In genomic region chr6:17787810-17788209, GRCm38 (mm10) we compare ENCODE assay signal across 23 mouse cellular contexts.
DNase-seq lines count a peak whose midpoint lies in the region; ATAC-seq and TF ChIP-seq lines count a peak whose summit lies in the region.
"Had no signal": no experiment of that assay in that cellular context is flagged by ENCODE, and none has a peak within 500 bp of the region (broad histone marks: within the 10 kb centered on the region; RNA-seq: fewer than 3 reads in every experiment).

No protein-coding gene starts in this region.

- H3K4me1 ChIP-seq in heart, embryonic 16.5 days (ENCODE audit: control insufficient read depth, insufficient read depth, low read length): peaks cover 20% of the 10 kb centered on the region
- H3K4me1 ChIP-seq in intestine, postnatal 0 days (replicated peaks; ENCODE audit: control insufficient read depth, insufficient read depth, low read length): no peaks in the 10 kb centered on the region
- H3K4me1 ChIP-seq: embryonic facial prominence, embryonic 15.5 days had no signal

- no peak for TF ChIP-seq CTCF in intestine, postnatal 0 days (IDR thresholded peaks at IDR 0.05; ENCODE audit: low read depth)

- intact Hi-C loops in heart, postnatal 14 days (cut with DNase I): no loop called here

- no peak overlapping the region for H3K4me3 ChIP-seq in heart, embryonic 16.5 days (ENCODE audit: low read length)
- no peak overlapping the region for H3K4me3 ChIP-seq in intestine, postnatal 0 days (ENCODE audit: low read depth, low read length)
- H3K4me3 ChIP-seq: embryonic facial prominence, embryonic 15.5 days; erythroblast, embryonic 14.5 days; forebrain, embryonic 10.5 days; gastrocnemius, adult 2 months; heart, embryonic 13.5 days; hindbrain, embryonic 12.5 days had no signal

- H3K36me3 ChIP-seq in heart, embryonic 16.5 days (ENCODE audit: control insufficient read depth, insufficient read depth): no peaks in the 10 kb centered on the region
- no peaks in the 10 kb centered on the region for H3K36me3 ChIP-seq in intestine, postnatal 0 days (ENCODE audit: control insufficient read depth, insufficient read depth)
- H3K36me3 ChIP-seq: embryonic facial prominence, embryonic 15.5 days; hindbrain, embryonic 12.5 days had no signal

- peaks cover 3% of the 10 kb centered on the region; the same call in 1 of the 2 replicates for H3K9me3 ChIP-seq in heart, embryonic 16.5 days (replicated peaks; ENCODE audit: control insufficient read depth, low read length)
- H3K9me3 ChIP-seq in intestine, postnatal 0 days (ENCODE audit: control insufficient read depth): no peaks in the 10 kb centered on the region
- H3K9me3 ChIP-seq: embryonic facial prominence, embryonic 15.5 days had no signal

- no peaks in the 10 kb centered on the region for H3K27me3 ChIP-seq in heart, embryonic 16.5 days (ENCODE audit: control insufficient read depth, insufficient read depth, low read length)
- H3K27me3 ChIP-seq in intestine, postnatal 0 days (replicated peaks; ENCODE audit: control insufficient read depth, insufficient read depth, low read length): no peaks in the 10 kb centered on the region
- H3K27me3 ChIP-seq: embryonic facial prominence, embryonic 15.5 days; heart, embryonic 13.5 days; hindbrain, embryonic 12.5 days had no signal

- H3K27ac ChIP-seq in heart, embryonic 16.5 days (ENCODE audit: low read length): 0 out of 2 replicates have a peak overlapping the region, but pooled peaks have one; percentile 5
- H3K27ac ChIP-seq in intestine, postnatal 0 days (ENCODE audit: low read depth, low read length): no peak overlapping the region
- H3K27ac ChIP-seq: embryonic facial prominence, embryonic 15.5 days; forebrain, embryonic 10.5 days; gastrocnemius, adult 2 months; heart, embryonic 13.5 days; hindbrain, embryonic 12.5 days had no signal

- H3K9ac ChIP-seq in heart, embryonic 16.5 days (ENCODE audit: low read length): no peak overlapping the region
- H3K9ac ChIP-seq in intestine, postnatal 0 days (ENCODE audit: low read depth, low read length): no peak overlapping the region
- H3K9ac ChIP-seq: embryonic facial prominence, embryonic 15.5 days; heart, embryonic 13.5 days; hindbrain, embryonic 12.5 days had no signal

- 80% methylated on average over 1 of the region's 1 CpGs for WGBS in heart, embryonic 16.5 days
- 82% methylated on average over 1 of the region's 1 CpGs for WGBS in intestine, postnatal 0 days

- DNase-seq in cerebellum, adult 9-10 months: peak; percentile 39
- DNase-seq in cerebellum, adult 11 months: no peak
- no peak for DNase-seq in heart, postnatal 14 days
- DNase-seq in adipocyte (ENCODE audit: low spot score): peak; percentile 47
- DNase-seq in left cerebral cortex, adult 9 months (ENCODE audit: low spot score in 2 of 2): no peak
- DNase-seq: adrenal gland, postnatal 10 days; embryo, embryonic 11 days; gastrocnemius, adult 2 months; gastrocnemius, postnatal 25 days; heart, postnatal 36 days; kidney, adult 11 months; kidney, adult 9 months had no signal

- no peak for ATAC-seq in heart, embryonic 16.5 days (replicated peaks; ENCODE audit: extremely low read depth, insufficient read depth, low FRiP score)
- ATAC-seq in neutrophil, adult 5-6 weeks (ENCODE audit: extremely low read depth, insufficient number of reproducible peaks, low FRiP score, poor library complexity, severe bottlenecking): 0 out of 2 replicates have a peak, but pooled peaks have one; percentile 16
- ATAC-seq in intestine, postnatal 0 days: no peak
- ATAC-seq: forebrain, embryonic 14.5 days; hindbrain, embryonic 16.5 days; inflammation-experienced regulatory T-cells, adult 6 months had no signal

- no peak overlapping the region for H3K4me2 ChIP-seq in heart, embryonic 16.5 days (ENCODE audit: low read depth, low read length)
- no peak overlapping the region for H3K4me2 ChIP-seq in intestine, postnatal 0 days (replicated peaks; ENCODE audit: low read depth)
- H3K4me2 ChIP-seq: embryonic facial prominence, embryonic 15.5 days; heart, embryonic 13.5 days; hindbrain, embryonic 12.5 days had no signal

Comparison
In these comparisons a context has a peak if more than half of its experiments do, and no peak if none do; other contexts are left out.
1. DNase-seq: peak in cerebellum, adult 9-10 months (single experiment) and adipocyte (single experiment); none in cerebellum, adult 11 months (single experiment), heart, postnatal 14 days (0 of 2) and left cerebral cortex, adult 9 months (0 of 2).